Mouse (Mus musculus) forebrain, embryonic 11.5 days (tissue): ENCODE results near the gene Tmco4. TPM values are rescaled to one million over a fixed set of nuclear protein-coding genes. Genes with fewer than 3 reads are reported as not detected.
A peak's percentile ranks its signal among the peaks of the same experiment; 100 is the strongest.

ENCODE experiments used
- ATAC-seq: fragments of 200-750 bp; cut with Nextera tagmentation; replicated peaks from 2 replicates; pipeline ENCODE4 v1.8.0; 2017; ENCODE audit warnings: moderate TSS enrichment; ENCODE audit not compliant: low FRiP score
- DNase-seq: peaks from one replicate; pipeline ENCODE4 v3.0.0-alpha.2; 2017; ENCODE audit warnings: low spot score
- H3K27ac ChIP-seq: fragments of 300-500 bp; sonication (generic); 2 replicates; pipeline ENCODE4 v1.5.1; 2014; ENCODE audit warnings: low read depth, low read length
- H3K27me3 ChIP-seq: fragments of 300-500 bp; sonication (generic); 2 replicates; pipeline ENCODE4 v1.6.1; 2014; ENCODE audit warnings: mild to moderate bottlenecking, low read length, mixed read lengths; ENCODE audit not compliant: control insufficient read depth, insufficient read depth
- H3K36me3 ChIP-seq: fragments of 300-500 bp; sonication (generic); 2 replicates; pipeline ENCODE4 v1.6.1; 2014; ENCODE audit warnings: mild to moderate bottlenecking, low read length, moderate library complexity, mixed read lengths; ENCODE audit not compliant: control insufficient read depth, insufficient read depth
- H3K4me1 ChIP-seq: fragments of 300-500 bp; sonication (generic); replicated peaks from 2 replicates; pipeline ENCODE4 v1.6.1; 2014; ENCODE audit warnings: low read length, mixed read lengths; ENCODE audit not compliant: control insufficient read depth, insufficient read depth
- H3K4me2 ChIP-seq: fragments of 300-500 bp; sonication (generic); 2 replicates; pipeline ENCODE4 v1.6.1; 2014; ENCODE audit warnings: low read depth, mild to moderate bottlenecking, low read length, moderate library complexity, mixed read lengths; ENCODE audit not compliant: severe bottlenecking
- H3K4me3 ChIP-seq: fragments of 300-500 bp; sonication (generic); 2 replicates; pipeline ENCODE4 v1.5.1; 2014; ENCODE audit warnings: low read depth, low read length
- H3K9ac ChIP-seq: fragments of 300-500 bp; sonication (generic); 2 replicates; pipeline ENCODE4 v1.6.1; 2014; ENCODE audit warnings: low read length
- H3K9me3 ChIP-seq: fragments of 300-500 bp; sonication (generic); 2 replicates; pipeline ENCODE4 v1.6.1; 2016; ENCODE audit warnings: low read length, mixed read lengths; ENCODE audit not compliant: control insufficient read depth
- WGBS: fragments of 180-500 bp; shearing (Covaris S2); extraction: QIAGEN DNeasy Blood & Tissue Kit; methylation state at CpG from one replicate; pipeline ENCODE4 v1.1.7; 2014; 5-methylcytosine and 5-hydroxymethylcytosine counted together
- polyA plus RNA-seq: library from polyadenylated mRNA; unstranded; fragments of >200 nt; fragmentation: Nextera tagmentation; extraction: Ambion mirVana; gene quantifications from 2 replicates; pipeline ENCODE4 v1.2.1, GENCODE M21; 2014

The Tmco4 gene
- polyA plus RNA-seq, 1 experiment from 2014 or later: 0.96 TPM

GRCm38 (mm10) chr4:138980021-138980420, 7.3 kb downstream of the Tmco4 start:
- WGBS: 95% methylated on average over 8 of the region's 8 CpGs
- Histone ChIP-seq H3K27me3 (no peaks in the 10 kb centered on the region), H3K4me1 (no peaks in the 10 kb centered on the region), H3K9ac (no peak overlapping the region), H3K9me3 (no peaks in the 10 kb centered on the region), H3K27ac (no peak overlapping the region), H3K36me3 (no peaks in the 10 kb centered on the region), H3K4me3 (no peak overlapping the region), H3K4me2 (no peak overlapping the region)
- ATAC-seq (no peak), DNase-seq (no peak)

GRCm38 (mm10) chr4:138980771-138981420, 8.2 kb downstream of the Tmco4 start:
- Histone ChIP-seq H3K4me2 (peak overlapping the region; percentile 19; the same call in 1 of the 2 replicates), H3K27ac (no peak overlapping the region), H3K9me3 (no peaks in the 10 kb centered on the region), H3K4me3 (no peak overlapping the region), H3K36me3 (no peaks in the 10 kb centered on the region), H3K27me3 (no peaks in the 10 kb centered on the region), H3K9ac (no peak overlapping the region), H3K4me1 (no peaks in the 10 kb centered on the region)
- ATAC-seq: no peak
- DNase-seq: no peak
- 27% methylated on average over 12 of the region's 12 CpGs for WGBS

- DNase-seq: no peak
These were observed 10.7 kb downstream of the Tmco4 start for GRCm38 (mm10) chr4:138983422-138983821.

GRCm38 (mm10) chr4:138984744-138985143, 12.1 kb downstream of the Tmco4 start:
- H3K4me1 ChIP-seq: no peaks in the 10 kb centered on the region
- 72% methylated on average over 7 of the region's 7 CpGs for WGBS
- no peaks in the 10 kb centered on the region for H3K36me3 ChIP-seq
- DNase-seq (no peak), ATAC-seq (no peak)
- no peak overlapping the region for H3K9ac ChIP-seq
- no peak overlapping the region for H3K4me3 ChIP-seq
- H3K9me3 ChIP-seq: no peaks in the 10 kb centered on the region
- H3K4me2 ChIP-seq: no peak overlapping the region
- no peak overlapping the region for H3K27ac ChIP-seq
- no peaks in the 10 kb centered on the region for H3K27me3 ChIP-seq

More at GRCm38 (mm10) chr4:138983422-138983821, 10.7 kb downstream of the Tmco4 start:
- Histone ChIP-seq H3K36me3 (no peaks in the 10 kb centered on the region), H3K4me2 (no peak overlapping the region), H3K27ac (no peak overlapping the region), H3K27me3 (no peaks in the 10 kb centered on the region), H3K4me1 (no peaks in the 10 kb centered on the region), H3K9ac (no peak overlapping the region), H3K4me3 (no peak overlapping the region), H3K9me3 (no peaks in the 10 kb centered on the region)
- WGBS: 81% methylated on average over 3 of the region's 3 CpGs
- ATAC-seq: no peak

GRCm38 (mm10) chr4:138986280-138986679, 13.6 kb downstream of the Tmco4 start:
- no peak overlapping the region for H3K4me2 ChIP-seq
- no peak overlapping the region for H3K4me3 ChIP-seq
- no peaks in the 10 kb centered on the region for H3K9me3 ChIP-seq
- H3K27me3 ChIP-seq: no peaks in the 10 kb centered on the region
- no peaks in the 10 kb centered on the region for H3K4me1 ChIP-seq
- H3K36me3 ChIP-seq: no peaks in the 10 kb centered on the region
- no peak overlapping the region for H3K27ac ChIP-seq
- 37% methylated on average over 5 of the region's 5 CpGs for WGBS
- DNase-seq (no peak), ATAC-seq (no peak)
- no peak overlapping the region for H3K9ac ChIP-seq

- no peak for DNase-seq
- WGBS: 89% methylated on average over 3 of the region's 3 CpGs
- H3K27ac ChIP-seq: no peak overlapping the region
- H3K9ac ChIP-seq: no peak overlapping the region
- no peaks in the 10 kb centered on the region for H3K27me3 ChIP-seq
- H3K36me3 ChIP-seq: no peaks in the 10 kb centered on the region
- H3K4me1 ChIP-seq: no peaks in the 10 kb centered on the region
- no peaks in the 10 kb centered on the region for H3K9me3 ChIP-seq
- H3K4me2 ChIP-seq: no peak overlapping the region
- ATAC-seq: no peak
- no peak overlapping the region for H3K4me3 ChIP-seq
These were observed 21.7 kb downstream of the Tmco4 start for GRCm38 (mm10) chr4:138994389-138994788.

GRCm38 (mm10) chr4:138996410-138996809, 23.7 kb downstream of the Tmco4 start:
- no peak overlapping the region for H3K9ac ChIP-seq
- no peak overlapping the region for H3K4me3 ChIP-seq
- H3K36me3 ChIP-seq: no peaks in the 10 kb centered on the region
- no peaks in the 10 kb centered on the region for H3K27me3 ChIP-seq
- no peaks in the 10 kb centered on the region for H3K9me3 ChIP-seq
- H3K4me2 ChIP-seq: no peak overlapping the region
- WGBS: 78% methylated on average over 5 of the region's 5 CpGs
- ATAC-seq (no peak), DNase-seq (no peak)
- H3K27ac ChIP-seq: no peak overlapping the region
- H3K4me1 ChIP-seq: no peaks in the 10 kb centered on the region

- 86% methylated on average over 4 of the region's 4 CpGs for WGBS
- H3K27ac ChIP-seq: no peak overlapping the region
- ATAC-seq (no peak), DNase-seq (no peak)
- H3K4me2 ChIP-seq: no peak overlapping the region
- H3K4me1 ChIP-seq: no peaks in the 10 kb centered on the region
- H3K9ac ChIP-seq: no peak overlapping the region
- H3K9me3 ChIP-seq: no peaks in the 10 kb centered on the region
- no peak overlapping the region for H3K4me3 ChIP-seq
- H3K36me3 ChIP-seq: no peaks in the 10 kb centered on the region
- H3K27me3 ChIP-seq: no peaks in the 10 kb centered on the region
These were observed 24.4 kb downstream of the Tmco4 start for GRCm38 (mm10) chr4:138997121-138997520.

GRCm38 (mm10) chr4:138998611-138999010, 25.9 kb downstream of the Tmco4 start:
- Histone ChIP-seq H3K27me3 (no peaks in the 10 kb centered on the region), H3K36me3 (no peaks in the 10 kb centered on the region), H3K4me2 (no peak overlapping the region), H3K9ac (no peak overlapping the region), H3K9me3 (no peaks in the 10 kb centered on the region), H3K27ac (no peak overlapping the region), H3K4me3 (no peak overlapping the region), H3K4me1 (no peaks in the 10 kb centered on the region)
- DNase-seq (no peak), ATAC-seq (no peak)
- WGBS: 93% methylated on average over 11 of the region's 11 CpGs
